Mouse (Mus musculus) lung, adult 2 months (tissue): ENCODE data around the gene Gm10320.

Experiments used
- CTCF ChIP-seq: fragments of 200-500 bp; IDR thresholded peaks from 2 replicates; pipeline ENCODE4 v1.5.1; 2011; ENCODE audit warnings: mild to moderate bottlenecking, low read length, control low read depth; ENCODE audit not compliant: insufficient read depth
- POLR2A ChIP-seq: fragments of 200-500 bp; IDR thresholded peaks from 2 replicates; pipeline ENCODE4 v1.6.1; 2011; ENCODE audit warnings: low read depth, mild to moderate bottlenecking, control low read depth, low read length, borderline replicate concordance; ENCODE audit errors: extremely low read depth

GRCm38 (mm10) chr13:98491909-98492308 is at the start of gene Gm10320:
- TF ChIP-seq POLR2A (no peak), CTCF (no peak)
